Mouse (Mus musculus) left cerebral cortex, adult 11 months (tissue): ENCODE measurements around the gene Snx21.

Source experiments
- DNase-seq: peaks from one replicate; pipeline ENCODE4 v3.0.0; 2022; ENCODE audit warnings: low spot score

Snx21 gene

GRCm38 (mm10) chr2:164831029-164831428, 45.4 kb downstream of the Snx21 start:
- DNase-seq, result no peak

GRCm38 (mm10) chr2:164832032-164832747, 46.6 kb downstream of the Snx21 start:
- DNase-seq, result no peak

GRCm38 (mm10) chr2:164832748-164833301, 47.2 kb downstream of the Snx21 start, which contains the start of gene Ctsa:
Gene Ctsa, plus strand, starts transcription at chr2:164832873.
- DNase-seq, result peak; percentile 64

GRCm38 (mm10) chr2:164833314-164833959, 47.8 kb downstream of the Snx21 start, which contains the start of gene Neurl2:
Gene Neurl2, minus strand, starts transcription at chr2:164833456.
- peak; percentile 91 for DNase-seq

- no peak for DNase-seq
Observed at GRCm38 (mm10) chr2:164834531-164834930, 48.9 kb downstream of the Snx21 start.

GRCm38 (mm10) chr2:164835164-164835563, 49.5 kb downstream of the Snx21 start:
- DNase-seq, result no peak
